Mouse (Mus musculus) liver, embryonic 14.5 days (tissue): ENCODE measurements around the gene Myo9b. TPM values are rescaled to one million over a fixed set of nuclear protein-coding genes. Genes with fewer than 3 reads are reported as not detected.
"Not testable (repeated sequence)": the region's sequence is repeated elsewhere in the genome, so short reads cannot be mapped to it uniquely, and the experiment has no call there.

Experiments
- ATAC-seq: fragments of 200-750 bp; cut with Nextera tagmentation; 2 replicates; pipeline ENCODE4 v1.8.0; 2017; ENCODE audit warnings: moderate number of reproducible peaks, mild to moderate bottlenecking, moderate library complexity; ENCODE audit not compliant: insufficient read depth
- DNase-seq, 3 experiments: peaks; one replicate each; pipeline ENCODE4 v3.0.0-alpha.2; 2012 to 2013; ENCODE audit warnings: low read depth in 3 of 3, low spot score in 3 of 3
- H3K27ac ChIP-seq: fragments of 300-500 bp; sonication (generic); 2 replicates; pipeline ENCODE4 v1.5.1; 2014; ENCODE audit warnings: moderate library complexity, mild to moderate bottlenecking, control low read depth, inconsistent platforms
- H3K27me3 ChIP-seq: fragments of 300-500 bp; sonication (generic); 2 replicates; pipeline ENCODE4 v1.6.1; 2014; ENCODE audit warnings: mild to moderate bottlenecking, low read length, moderate library complexity; ENCODE audit not compliant: control insufficient read depth, insufficient read depth
- H3K36me3 ChIP-seq: fragments of 300-500 bp; sonication (generic); replicated peaks from 2 replicates; pipeline ENCODE4 v1.6.1; 2014; ENCODE audit warnings: low read depth; ENCODE audit not compliant: control insufficient read depth, insufficient read depth
- H3K4me1 ChIP-seq, 2 experiments: fragments of 200-500 bp in 1 of 2; fragments of 300-500 bp in 1 of 2; sonication (generic) in 1 of 2; replicated peaks; 2 replicates each; pipeline ENCODE4 v1.6.1; 2012 to 2014; ENCODE audit warnings: antibody characterized with exemption in 1 of 2, inconsistent platforms in 1 of 2, low read length in 1 of 2; ENCODE audit not compliant: control insufficient read depth in 2 of 2, insufficient read depth in 2 of 2
- H3K4me2 ChIP-seq: fragments of 300-500 bp; sonication (generic); 2 replicates; pipeline ENCODE4 v1.6.1; 2014; ENCODE audit warnings: low read depth, mild to moderate bottlenecking, control low read depth, moderate library complexity
- H3K4me3 ChIP-seq, 2 experiments: fragments of 200-500 bp in 1 of 2; fragments of 300-500 bp in 1 of 2; sonication (generic) in 1 of 2; 2 replicates each; pipeline ENCODE4 v1.5.1; 2012 to 2014; ENCODE audit warnings: low read depth in 2 of 2, low read length in 2 of 2, mild to moderate bottlenecking in 2 of 2, control low read depth in 1 of 2, inconsistent platforms in 1 of 2, moderate library complexity in 1 of 2; ENCODE audit not compliant: insufficient read depth in 1 of 2
- H3K9ac ChIP-seq: fragments of 300-500 bp; sonication (generic); replicated peaks from 2 replicates; pipeline ENCODE4 v1.6.1; 2014; ENCODE audit warnings: mild to moderate bottlenecking, control low read depth, moderate library complexity
- H3K9me3 ChIP-seq: fragments of 300-500 bp; sonication (generic); 2 replicates; pipeline ENCODE4 v1.6.1; 2016; ENCODE audit warnings: low read length, mixed read lengths; ENCODE audit not compliant: control insufficient read depth
- CTCF ChIP-seq: IDR thresholded peaks from 2 replicates; pipeline ENCODE4 v1.5.1; 2016; ENCODE audit warnings: antibody characterized with exemption, low read depth, control low read depth
- EP300 ChIP-seq: IDR thresholded peaks from 2 replicates; pipeline ENCODE4 v1.6.1; 2016; ENCODE audit warnings: antibody characterized with exemption, low read depth
- WGBS: fragments of 180-500 bp; shearing (Covaris S2); extraction: QIAGEN DNeasy Blood & Tissue Kit; methylation state at CpG from one replicate; pipeline ENCODE4 v1.1.7; 2014; ENCODE audit not compliant: insufficient replicate concordance; 5-methylcytosine and 5-hydroxymethylcytosine counted together
- polyA plus RNA-seq, 2 experiments: library from polyadenylated mRNA; depleted of rRNA in 1 of 2; stranded (reverse) in 1 of 2; unstranded in 1 of 2; fragments of >200 nt; fragmentation: Nextera tagmentation in 1 of 2; extraction: Ambion mirVana in 1 of 2; gene quantifications; 2 replicates each; pipeline versions ENCODE4 v1.2.1 to v1.2.3; 2012 to 2014

Gene Myo9b
- polyA plus RNA-seq, 2 experiments, result 5.8 to 6.4 TPM

GRCm38 (mm10) chr8:71322939-71323338 is 50.4 kb downstream of the Myo9b start:
- Histone ChIP-seq H3K27ac (no peak overlapping the region), H3K4me1 (no peaks in the 10 kb centered on the region; a peak in 1 of 4 replicates), H3K9me3 (no peaks in the 10 kb centered on the region), H3K36me3 (peaks cover 4% of the 10 kb centered on the region), H3K4me3 (no peak overlapping the region), H3K27me3 (no peaks in the 10 kb centered on the region), H3K9ac (no peak overlapping the region), H3K4me2 (no peak overlapping the region)
- no peak for TF ChIP-seq EP300
- no peak for TF ChIP-seq CTCF
- 73% methylated on average over 3 of the region's 3 CpGs for WGBS
- ATAC-seq (no peak), DNase-seq (no peak)

DNA sequence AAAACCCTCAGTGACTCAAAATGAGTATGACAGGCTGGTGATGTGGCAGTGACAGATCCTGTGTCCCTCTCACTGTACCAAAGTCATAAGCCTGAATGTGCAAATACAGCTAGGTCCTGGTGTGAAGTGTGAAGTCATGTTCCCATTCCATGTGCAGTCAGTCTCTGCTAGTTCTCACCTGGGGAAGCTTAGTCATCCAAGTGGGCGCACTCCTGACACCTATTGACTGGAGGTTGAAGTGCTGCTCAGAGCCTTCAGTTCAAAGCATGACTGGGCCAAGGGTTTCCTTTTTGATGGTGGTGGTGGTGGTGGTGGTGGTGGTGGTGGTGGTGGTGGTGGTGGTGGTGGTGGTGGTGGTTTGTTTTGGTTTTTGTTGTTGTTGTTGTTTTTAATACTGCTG is 52.3 kb downstream of the Myo9b start:
- no peak overlapping the region for H3K4me2 ChIP-seq
- peaks cover 7% of the 10 kb centered on the region for H3K36me3 ChIP-seq
- WGBS, result 86% methylated on average over 1 of the region's 1 CpGs
- TF ChIP-seq CTCF, result peak; percentile 77
- TF ChIP-seq EP300, result no peak
- H3K9me3 ChIP-seq, result no peaks in the 10 kb centered on the region
- no peak overlapping the region for H3K27ac ChIP-seq
- H3K9ac ChIP-seq, result no peak overlapping the region
- H3K4me3 ChIP-seq, result no peak overlapping the region
- ATAC-seq, result 0 out of 2 replicates have a peak, but pooled peaks have one; percentile 35
- DNase-seq, result no peak
- no peaks in the 10 kb centered on the region; a peak in 1 of 4 replicates for H3K4me1 ChIP-seq
- H3K27me3 ChIP-seq, result no peaks in the 10 kb centered on the region

GRCm38 (mm10) chr8:71337834-71338233 is 65.3 kb downstream of the Myo9b start:
- not testable (repeated sequence) for H3K27ac ChIP-seq, H3K9me3 ChIP-seq, H3K36me3 ChIP-seq, ATAC-seq, DNase-seq, H3K4me1 ChIP-seq, H3K4me3 ChIP-seq, H3K9ac ChIP-seq, H3K4me2 ChIP-seq, H3K27me3 ChIP-seq
- 89% methylated on average over 6 of the region's 6 CpGs for WGBS

- ATAC-seq, result no peak
- Histone ChIP-seq H3K4me1 (no peaks in the 10 kb centered on the region), H3K27ac (no peak overlapping the region), H3K4me2 (no peak overlapping the region), H3K9ac (no peak overlapping the region), H3K36me3 (no peaks in the 10 kb centered on the region), H3K9me3 (no peaks in the 10 kb centered on the region), H3K27me3 (no peaks in the 10 kb centered on the region), H3K4me3 (no peak overlapping the region)
- 69% methylated on average over 5 of the region's 5 CpGs for WGBS
- peak; percentile 9 to 31 (median 22) for DNase-seq
- TF ChIP-seq EP300 (no peak), CTCF (peak; percentile 60)
Measured at GRCm38 (mm10) chr8:71340625-71341024, 68.1 kb downstream of the Myo9b start.

GRCm38 (mm10) chr8:71346581-71346980 is 74.1 kb downstream of the Myo9b start:
- DNase-seq (no peak), ATAC-seq (no peak)
- Histone ChIP-seq H3K27me3 (no peaks in the 10 kb centered on the region), H3K4me1 (no peaks in the 10 kb centered on the region), H3K4me2 (no peak overlapping the region), H3K27ac (no peak overlapping the region), H3K36me3 (peaks cover 8% of the 10 kb centered on the region; the same call in 1 of the 2 replicates), H3K4me3 (no peak overlapping the region), H3K9me3 (no peaks in the 10 kb centered on the region), H3K9ac (no peak overlapping the region)
- no peak for TF ChIP-seq CTCF
- WGBS, result 63% methylated on average over 1 of the region's 1 CpGs

GRCm38 (mm10) chr8:71351117-71351516 is 78.6 kb downstream of the Myo9b start:
- no peak for DNase-seq
- H3K36me3 ChIP-seq, result peaks cover 11% of the 10 kb centered on the region
- 57% methylated on average over 3 of the region's 3 CpGs for WGBS

More at GRCm38 (mm10) chr8:71351117-71351516, 78.6 kb downstream of the Myo9b start:
- Histone ChIP-seq H3K27ac (no peak overlapping the region), H3K27me3 (no peaks in the 10 kb centered on the region), H3K9ac (no peak overlapping the region), H3K4me1 (no peaks in the 10 kb centered on the region), H3K4me2 (no peak overlapping the region), H3K9me3 (no peaks in the 10 kb centered on the region), H3K4me3 (no peak overlapping the region)
- ATAC-seq, result no peak
- TF ChIP-seq EP300 (no peak), CTCF (no peak)
